Mouse (Mus musculus) right cerebral cortex, adult 18-20 months (tissue): ENCODE measurements at regions not wholly inside any gene's neighbourhood (a gene's known extent, or its start where the extent isn't known, plus 50 kb on each side); places are given as distances from the start of the nearest gene placed in this dataset.
A peak's percentile ranks its signal among the peaks of the same experiment; 100 is the strongest.

Experiments used
- DNase-seq: peaks from one replicate; pipeline ENCODE4 v3.0.0; 2022; ENCODE audit warnings: mixed read lengths

GRCm38 (mm10) chr3:117520461-117520860 is 54.2 kb upstream of the Plppr5 start:
- no peak for DNase-seq

GRCm38 (mm10) chr3:117508090-117508489 is 66.5 kb upstream of the Plppr5 start:
- DNase-seq, result no peak

- DNase-seq, result no peak
These were observed 68.4 kb upstream of the Plppr5 start for GRCm38 (mm10) chr3:117506151-117506723.

GRCm38 (mm10) chr3:117501107-117501506 is 73.5 kb upstream of the Plppr5 start:
- no peak for DNase-seq

GRCm38 (mm10) chr3:117498138-117498897 is 76.3 kb upstream of the Plppr5 start:
- DNase-seq, result no peak

- peak; percentile 42 for DNase-seq
These were observed 80.5 kb upstream of the Plppr5 start for GRCm38 (mm10) chr3:117494118-117494517.

GRCm38 (mm10) chr3:117487281-117488027 is 87.2 kb upstream of the Plppr5 start:
- no peak for DNase-seq

GRCm38 (mm10) chr3:117486351-117486750 is 88.3 kb upstream of the Plppr5 start:
- no peak for DNase-seq

GRCm38 (mm10) chr3:117480131-117480530 is 94.5 kb upstream of the Plppr5 start:
- peak; percentile 33 for DNase-seq

GRCm38 (mm10) chr3:117459507-117459906 is 98.8 kb upstream of the Plppr4 start:
- no peak for DNase-seq

- DNase-seq, result no peak
These were observed 89.9 kb upstream of the Plppr4 start for GRCm38 (mm10) chr3:117450559-117450958.

GRCm38 (mm10) chr3:117441887-117442286 is 81.2 kb upstream of the Plppr4 start:
- DNase-seq, result peak; percentile 4

GRCm38 (mm10) chr3:117440294-117440693 is 79.6 kb upstream of the Plppr4 start:
- DNase-seq, result no peak

GRCm38 (mm10) chr3:117438473-117439114 is 77.9 kb upstream of the Plppr4 start:
- DNase-seq, result peak; percentile 67

GRCm38 (mm10) chr3:117424526-117424925 is 63.9 kb upstream of the Plppr4 start:
- DNase-seq, result no peak

- no peak for DNase-seq
These were observed 52.4 kb upstream of the Plppr4 start for GRCm38 (mm10) chr3:117412896-117413747.
